27 mouse cellular contexts compared by ENCODE assay signal in the genomic region with DNA sequence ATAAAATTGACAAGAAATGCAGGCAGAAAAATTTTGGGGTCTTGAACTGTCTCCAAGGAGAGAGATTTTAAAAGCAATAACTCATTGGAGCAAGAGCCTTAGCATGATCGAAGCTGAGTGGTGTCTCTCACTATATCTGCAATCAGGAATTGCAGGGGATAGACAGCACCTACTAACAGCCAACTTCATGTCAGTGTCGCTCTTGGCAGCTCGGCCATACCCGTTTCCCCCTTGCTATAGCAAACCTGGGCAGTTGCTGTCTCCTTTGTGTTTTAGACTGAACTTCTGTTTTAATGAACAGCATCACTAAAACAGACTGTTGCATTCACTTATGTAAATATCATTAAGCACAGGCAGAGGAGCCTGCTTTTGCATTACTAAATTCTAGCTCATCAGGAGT.
DNase-seq lines count a peak whose midpoint lies in the region; ATAC-seq lines count a peak whose summit lies in the region.
"Had no signal": no experiment of that assay in that cellular context is flagged by ENCODE, and none has a peak within 500 bp of the region (broad histone marks: within the 10 kb centered on the region; RNA-seq: fewer than 3 reads in every experiment).

No protein-coding gene starts in this region.

- no peaks in the 10 kb centered on the region for H3K36me3 ChIP-seq in hindbrain, embryonic 13.5 days
- no peaks in the 10 kb centered on the region for H3K36me3 ChIP-seq in hindbrain, embryonic 10.5 days
- no peaks in the 10 kb centered on the region for H3K36me3 ChIP-seq in midbrain, embryonic 13.5 days
- no peaks in the 10 kb centered on the region for H3K36me3 ChIP-seq in midbrain, embryonic 10.5 days
- no peaks in the 10 kb centered on the region for H3K36me3 ChIP-seq in forebrain, embryonic 16.5 days (ENCODE audit: control insufficient read depth, insufficient read depth)
- no peaks in the 10 kb centered on the region for H3K36me3 ChIP-seq in neural tube, embryonic 15.5 days
- H3K36me3 ChIP-seq: embryonic facial prominence, embryonic 13.5 days; heart, embryonic 10.5 days; heart, embryonic 15.5 days; limb, embryonic 12.5 days; liver, embryonic 15.5 days; lung, embryonic 15.5 days; midbrain, embryonic 12.5 days had no signal

- peak overlapping the region; percentile 62; the same call in 1 of the 2 replicates for H3K27ac ChIP-seq in hindbrain, embryonic 13.5 days
- no peak overlapping the region for H3K27ac ChIP-seq in hindbrain, embryonic 10.5 days
- H3K27ac ChIP-seq in midbrain, embryonic 13.5 days = peak overlapping the region; percentile 30; the same call in 1 of the 2 replicates
- no peak overlapping the region for H3K27ac ChIP-seq in midbrain, embryonic 10.5 days (replicated peaks)
- H3K27ac ChIP-seq in forebrain, embryonic 16.5 days (ENCODE audit: low read length) = peak overlapping the region; percentile 83
- H3K27ac ChIP-seq in neural tube, embryonic 15.5 days (replicated peaks) = peak overlapping the region; percentile 23; the same call in 1 of the 2 replicates
- H3K27ac ChIP-seq: embryonic facial prominence, embryonic 13.5 days; heart, embryonic 10.5 days; heart, embryonic 15.5 days; left cerebral cortex, adult 2 months; limb, embryonic 12.5 days; liver, embryonic 15.5 days; lung, embryonic 15.5 days; midbrain, embryonic 12.5 days had no signal

- no peak for DNase-seq in hindbrain, embryonic 10.5 days (ENCODE audit: low spot score)
- DNase-seq in midbrain, embryonic 10.5 days (ENCODE audit: low spot score) = no peak
- DNase-seq: adrenal gland, postnatal 14 days; cerebellum, adult 11-12 months; cerebellum, adult 9-11 months; embryo, embryonic 11 days; gastrocnemius, postnatal 25 days; heart, adult 11 months; kidney, adult 11 months; kidney, postnatal 14 days; right cerebral cortex, postnatal 14 days; thymus, postnatal 4 days had no signal

- H3K9me3 ChIP-seq in hindbrain, embryonic 13.5 days = no peaks in the 10 kb centered on the region
- H3K9me3 ChIP-seq in hindbrain, embryonic 10.5 days = no peaks in the 10 kb centered on the region
- no peaks in the 10 kb centered on the region for H3K9me3 ChIP-seq in midbrain, embryonic 13.5 days
- H3K9me3 ChIP-seq in midbrain, embryonic 10.5 days (replicated peaks) = no peaks in the 10 kb centered on the region
- no peaks in the 10 kb centered on the region for H3K9me3 ChIP-seq in forebrain, embryonic 16.5 days (ENCODE audit: control insufficient read depth, low read length)
- no peaks in the 10 kb centered on the region for H3K9me3 ChIP-seq in neural tube, embryonic 15.5 days (replicated peaks)
- H3K9me3 ChIP-seq: embryonic facial prominence, embryonic 13.5 days; heart, embryonic 10.5 days; heart, embryonic 15.5 days; limb, embryonic 12.5 days; liver, embryonic 15.5 days; lung, embryonic 15.5 days; midbrain, embryonic 12.5 days had no signal

- ATAC-seq in hindbrain, embryonic 13.5 days (ENCODE audit: low FRiP score) = no peak
- 0 out of 2 replicates have a peak, but pooled peaks have one; percentile 25 for ATAC-seq in midbrain, embryonic 13.5 days
- peak; percentile 79 for ATAC-seq in forebrain, embryonic 16.5 days
- no peak for ATAC-seq in neural tube, embryonic 15.5 days (ENCODE audit: low FRiP score)
- ATAC-seq in frontal cortex, adult (ENCODE audit: low TSS enrichment) = no peak
- ATAC-seq: CD4-positive, CD25-positive, alpha-beta regulatory T cell, adult 4 months had no signal

- no peaks in the 10 kb centered on the region for H3K27me3 ChIP-seq in hindbrain, embryonic 13.5 days
- no peaks in the 10 kb centered on the region for H3K27me3 ChIP-seq in hindbrain, embryonic 10.5 days (ENCODE audit: insufficient read depth, poor library complexity, severe bottlenecking)
- H3K27me3 ChIP-seq in midbrain, embryonic 13.5 days = no peaks in the 10 kb centered on the region
- H3K27me3 ChIP-seq in midbrain, embryonic 10.5 days (ENCODE audit: low read depth, poor library complexity, severe bottlenecking) = no peaks in the 10 kb centered on the region
- no peaks in the 10 kb centered on the region for H3K27me3 ChIP-seq in forebrain, embryonic 16.5 days (replicated peaks; ENCODE audit: control insufficient read depth, insufficient read depth, low read length)
- no peaks in the 10 kb centered on the region for H3K27me3 ChIP-seq in neural tube, embryonic 15.5 days (replicated peaks)
- H3K27me3 ChIP-seq: embryonic facial prominence, embryonic 13.5 days; heart, embryonic 15.5 days; limb, embryonic 12.5 days; liver, embryonic 15.5 days; lung, embryonic 15.5 days; midbrain, embryonic 12.5 days had no signal

- H3K4me2 ChIP-seq in hindbrain, embryonic 13.5 days = no peak overlapping the region
- H3K4me2 ChIP-seq in midbrain, embryonic 13.5 days (replicated peaks) = no peak overlapping the region
- no peak overlapping the region for H3K4me2 ChIP-seq in forebrain, embryonic 16.5 days (ENCODE audit: low read length)
- H3K4me2 ChIP-seq in neural tube, embryonic 15.5 days = no peak overlapping the region
- H3K4me2 ChIP-seq: embryonic facial prominence, embryonic 13.5 days; heart, embryonic 15.5 days; limb, embryonic 12.5 days; liver, embryonic 15.5 days; lung, embryonic 15.5 days; midbrain, embryonic 12.5 days had no signal

- H3K4me3 ChIP-seq in hindbrain, embryonic 13.5 days = no peak overlapping the region
- H3K4me3 ChIP-seq in hindbrain, embryonic 10.5 days = no peak overlapping the region
- no peak overlapping the region for H3K4me3 ChIP-seq in midbrain, embryonic 13.5 days (replicated peaks)
- H3K4me3 ChIP-seq in midbrain, embryonic 10.5 days = no peak overlapping the region
- no peak overlapping the region for H3K4me3 ChIP-seq in forebrain, embryonic 16.5 days (replicated peaks; ENCODE audit: low read length)
- H3K4me3 ChIP-seq in neural tube, embryonic 15.5 days (replicated peaks) = no peak overlapping the region
- H3K4me3 ChIP-seq: embryonic facial prominence, embryonic 13.5 days; heart, embryonic 10.5 days; heart, embryonic 15.5 days; left cerebral cortex, adult 2 months; limb, embryonic 12.5 days; liver, embryonic 15.5 days; lung, embryonic 15.5 days; midbrain, embryonic 12.5 days; myocyte had no signal

- 75% methylated on average over 4 of the region's 4 CpGs for WGBS in hindbrain, embryonic 13.5 days
- WGBS in hindbrain, embryonic 10.5 days = 83% methylated on average over 4 of the region's 4 CpGs
- 78% methylated on average over 4 of the region's 4 CpGs for WGBS in midbrain, embryonic 13.5 days
- 85% methylated on average over 4 of the region's 4 CpGs for WGBS in midbrain, embryonic 10.5 days
- 21% methylated on average over 4 of the region's 4 CpGs for WGBS in forebrain, embryonic 16.5 days
- 75% methylated on average over 4 of the region's 4 CpGs for WGBS in neural tube, embryonic 15.5 days

- no peak overlapping the region for H3K9ac ChIP-seq in hindbrain, embryonic 13.5 days
- H3K9ac ChIP-seq in midbrain, embryonic 13.5 days (replicated peaks) = no peak overlapping the region
- no peak overlapping the region for H3K9ac ChIP-seq in forebrain, embryonic 16.5 days (replicated peaks; ENCODE audit: low read depth, low read length)
- H3K9ac ChIP-seq in neural tube, embryonic 15.5 days (replicated peaks) = no peak overlapping the region
- H3K9ac ChIP-seq: embryonic facial prominence, embryonic 13.5 days; heart, embryonic 15.5 days; limb, embryonic 12.5 days; liver, embryonic 15.5 days; lung, embryonic 15.5 days; midbrain, embryonic 12.5 days had no signal

- peaks cover 16% of the 10 kb centered on the region for H3K4me1 ChIP-seq in hindbrain, embryonic 13.5 days (replicated peaks)
- H3K4me1 ChIP-seq in hindbrain, embryonic 10.5 days (replicated peaks) = no peaks in the 10 kb centered on the region
- H3K4me1 ChIP-seq in midbrain, embryonic 13.5 days (replicated peaks) = peaks cover 21% of the 10 kb centered on the region
- H3K4me1 ChIP-seq in midbrain, embryonic 10.5 days = no peaks in the 10 kb centered on the region
- H3K4me1 ChIP-seq in forebrain, embryonic 16.5 days (replicated peaks; ENCODE audit: control insufficient read depth, insufficient read depth, low read length) = peaks cover 11% of the 10 kb centered on the region
- H3K4me1 ChIP-seq in neural tube, embryonic 15.5 days = peaks cover 15% of the 10 kb centered on the region
- H3K4me1 ChIP-seq: embryonic facial prominence, embryonic 13.5 days; heart, embryonic 10.5 days; heart, embryonic 15.5 days; limb, embryonic 12.5 days; liver, embryonic 15.5 days; lung, embryonic 15.5 days had no signal

Comparison
In these comparisons a context has a peak if more than half of its experiments do, and no peak if none do; other contexts are left out.
1. H3K27ac ChIP-seq: peak in hindbrain, embryonic 13.5 days (single experiment), midbrain, embryonic 13.5 days (single experiment), forebrain, embryonic 16.5 days (single experiment) and neural tube, embryonic 15.5 days (single experiment); none in hindbrain, embryonic 10.5 days (single experiment) and midbrain, embryonic 10.5 days (single experiment).
2. ATAC-seq: peak in midbrain, embryonic 13.5 days (single experiment) and forebrain, embryonic 16.5 days (single experiment); none in hindbrain, embryonic 13.5 days (single experiment), neural tube, embryonic 15.5 days (single experiment) and frontal cortex, adult (single experiment).